Mouse (Mus musculus) liver, embryonic 14.5 days (tissue): ENCODE measurements around the gene Slc30a4.

Experiments used
- CTCF ChIP-seq: IDR thresholded peaks from 2 replicates; pipeline ENCODE4 v1.5.1; 2016; ENCODE audit warnings: antibody characterized with exemption, low read depth, control low read depth
- EP300 ChIP-seq: IDR thresholded peaks from 2 replicates; pipeline ENCODE4 v1.6.1; 2016; ENCODE audit warnings: antibody characterized with exemption, low read depth

GRCm38 (mm10) chr2:122716301-122716842 lies 13.9 kb upstream of the Slc30a4 start:
- TF ChIP-seq CTCF (no peak), EP300 (no peak)
